In the genomic region with DNA sequence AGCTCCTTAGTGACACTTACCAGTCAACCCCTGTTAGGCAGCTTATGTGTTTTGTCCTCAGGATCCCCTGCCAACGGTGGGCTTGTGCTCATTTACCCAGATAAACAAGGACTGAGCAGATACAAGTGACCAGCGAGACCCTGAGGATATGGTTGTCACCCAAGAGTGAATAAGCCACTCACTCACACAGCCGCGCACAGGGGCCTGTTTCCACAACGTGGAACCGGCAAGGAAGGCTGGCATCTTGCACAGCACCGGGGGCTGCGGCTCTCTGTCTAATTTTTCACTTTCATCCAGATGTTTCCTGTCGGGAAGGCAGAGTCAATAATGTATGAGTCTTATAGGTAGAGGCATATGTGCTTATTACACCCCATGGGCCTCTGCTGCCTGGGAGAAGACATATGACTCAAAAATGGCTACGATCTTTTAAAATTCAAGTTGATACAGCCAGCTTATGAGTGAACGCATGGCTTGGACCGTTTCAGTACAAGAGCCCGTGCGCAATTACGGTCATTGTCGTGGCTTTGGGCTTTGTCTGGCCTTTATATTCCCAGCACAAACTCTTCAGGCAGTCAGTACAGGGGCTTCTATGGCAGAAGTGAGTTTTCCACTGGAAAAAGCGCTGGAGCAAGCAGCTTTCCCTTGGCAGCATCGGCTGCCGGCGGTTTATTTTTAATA, we compare ENCODE assay signal across 10 mouse cellular contexts.
A peak's percentile ranks its signal among the peaks of the same experiment; 100 is the strongest.
DNase-seq lines count a peak whose midpoint lies in the region; ATAC-seq and TF ChIP-seq lines count a peak whose summit lies in the region.
"Had no signal": no experiment of that assay in that cellular context is flagged by ENCODE, and none has a peak within 500 bp of the region (broad histone marks: within the 10 kb centered on the region; RNA-seq: fewer than 3 reads in every experiment).

No protein-coding gene starts in this region.

- H3K36me3 ChIP-seq in forebrain, embryonic 14.5 days (ENCODE audit: control insufficient read depth, insufficient read depth, low read length): no peaks in the 10 kb centered on the region
- no peaks in the 10 kb centered on the region for H3K36me3 ChIP-seq in forebrain, embryonic 13.5 days (ENCODE audit: poor library complexity, severe bottlenecking)
- no peaks in the 10 kb centered on the region for H3K36me3 ChIP-seq in midbrain, embryonic 13.5 days
- no peaks in the 10 kb centered on the region for H3K36me3 ChIP-seq in midbrain, embryonic 11.5 days (ENCODE audit: control insufficient read depth, insufficient read depth, low read length)
- H3K36me3 ChIP-seq in limb, embryonic 14.5 days (ENCODE audit: control insufficient read depth, insufficient read depth, low read length): no peaks in the 10 kb centered on the region
- H3K36me3 ChIP-seq in intestine, embryonic 15.5 days: no peaks in the 10 kb centered on the region

- no peak for TF ChIP-seq POLR2A in limb, embryonic 14.5 days (IDR thresholded peaks at IDR 0.05; ENCODE audit: borderline replicate concordance, extremely low read depth, insufficient read depth, insufficient read length)

- no peak overlapping the region for H3K4me3 ChIP-seq in forebrain, embryonic 14.5 days (ENCODE audit: low read depth, low read length)
- no peak overlapping the region for H3K4me3 ChIP-seq in forebrain, embryonic 13.5 days
- no peak overlapping the region for H3K4me3 ChIP-seq in midbrain, embryonic 13.5 days (replicated peaks)
- no peak overlapping the region for H3K4me3 ChIP-seq in midbrain, embryonic 11.5 days (ENCODE audit: low read depth, low read length)
- H3K4me3 ChIP-seq in limb, embryonic 14.5 days (replicated peaks; ENCODE audit: low read length): no peak overlapping the region
- no peak overlapping the region for H3K4me3 ChIP-seq in intestine, embryonic 15.5 days (replicated peaks)

- no peaks in the 10 kb centered on the region for H3K9me3 ChIP-seq in forebrain, embryonic 14.5 days (replicated peaks; ENCODE audit: control insufficient read depth, low read length)
- no peaks in the 10 kb centered on the region for H3K9me3 ChIP-seq in forebrain, embryonic 13.5 days (replicated peaks)
- H3K9me3 ChIP-seq in midbrain, embryonic 13.5 days: no peaks in the 10 kb centered on the region
- H3K9me3 ChIP-seq in midbrain, embryonic 11.5 days (ENCODE audit: control insufficient read depth, low read length): no peaks in the 10 kb centered on the region
- no peaks in the 10 kb centered on the region for H3K9me3 ChIP-seq in limb, embryonic 14.5 days (ENCODE audit: control insufficient read depth, low read length)
- H3K9me3 ChIP-seq in intestine, embryonic 15.5 days: no peaks in the 10 kb centered on the region

- H3K27ac ChIP-seq in forebrain, embryonic 14.5 days (ENCODE audit: low read depth, low read length): no peak overlapping the region; the same call in 1 of the 2 replicates
- H3K27ac ChIP-seq in forebrain, embryonic 13.5 days: no peak overlapping the region; the same call in 1 of the 2 replicates
- H3K27ac ChIP-seq in midbrain, embryonic 13.5 days: peak overlapping the region; percentile 63
- no peak overlapping the region for H3K27ac ChIP-seq in midbrain, embryonic 11.5 days (ENCODE audit: low read depth, low read length)
- peak overlapping the region; percentile 27; the same call in 1 of the 2 replicates for H3K27ac ChIP-seq in limb, embryonic 14.5 days (replicated peaks; ENCODE audit: low read depth, low read length)
- no peak overlapping the region for H3K27ac ChIP-seq in intestine, embryonic 15.5 days

- no peaks in the 10 kb centered on the region for H3K27me3 ChIP-seq in forebrain, embryonic 14.5 days (replicated peaks; ENCODE audit: control insufficient read depth, insufficient read depth, low read length)
- no peaks in the 10 kb centered on the region for H3K27me3 ChIP-seq in forebrain, embryonic 13.5 days
- H3K27me3 ChIP-seq in midbrain, embryonic 13.5 days: no peaks in the 10 kb centered on the region
- no peaks in the 10 kb centered on the region for H3K27me3 ChIP-seq in midbrain, embryonic 11.5 days (ENCODE audit: control insufficient read depth, insufficient read depth, low read length)
- H3K27me3 ChIP-seq in limb, embryonic 14.5 days (ENCODE audit: control insufficient read depth, insufficient read depth, low read length): no peaks in the 10 kb centered on the region
- no peaks in the 10 kb centered on the region for H3K27me3 ChIP-seq in intestine, embryonic 15.5 days (replicated peaks)

- WGBS in forebrain, embryonic 14.5 days: 53% methylated on average over 20 of the region's 20 CpGs
- 60% methylated on average over 20 of the region's 20 CpGs for WGBS in forebrain, embryonic 13.5 days
- WGBS in midbrain, embryonic 13.5 days: 75% methylated on average over 20 of the region's 20 CpGs
- 87% methylated on average over 20 of the region's 20 CpGs for WGBS in midbrain, embryonic 11.5 days
- WGBS in limb, embryonic 14.5 days: 39% methylated on average over 20 of the region's 20 CpGs
- WGBS in intestine, embryonic 15.5 days: 69% methylated on average over 20 of the region's 20 CpGs

- no peak for ATAC-seq in forebrain, embryonic 14.5 days
- ATAC-seq in forebrain, embryonic 13.5 days: no peak
- peak; percentile 55; the same call in 1 of the 2 replicates for ATAC-seq in midbrain, embryonic 13.5 days
- ATAC-seq in midbrain, embryonic 11.5 days (ENCODE audit: low FRiP score): no peak
- ATAC-seq in limb, embryonic 14.5 days (ENCODE audit: low FRiP score, low read depth): peak; percentile 41; the same call in 1 of the 2 replicates
- no peak for ATAC-seq in intestine, embryonic 15.5 days

- H3K4me1 ChIP-seq in forebrain, embryonic 14.5 days (ENCODE audit: control insufficient read depth, insufficient read depth, low read length): peaks cover 7% of the 10 kb centered on the region; the same call in 1 of the 2 replicates
- H3K4me1 ChIP-seq in forebrain, embryonic 13.5 days: peaks cover 18% of the 10 kb centered on the region
- peaks cover 26% of the 10 kb centered on the region for H3K4me1 ChIP-seq in midbrain, embryonic 13.5 days (replicated peaks)
- peaks cover 3% of the 10 kb centered on the region; the same call in 1 of the 2 replicates for H3K4me1 ChIP-seq in midbrain, embryonic 11.5 days (ENCODE audit: control insufficient read depth, insufficient read depth, low read length)
- H3K4me1 ChIP-seq in limb, embryonic 14.5 days (ENCODE audit: control insufficient read depth, insufficient read depth, low read length): peaks cover 33% of the 10 kb centered on the region
- 0 out of 2 replicates have a peak, but pooled peaks cover 10% of the 10 kb centered on the region for H3K4me1 ChIP-seq in intestine, embryonic 15.5 days (replicated peaks)

- no peak overlapping the region for H3K4me2 ChIP-seq in forebrain, embryonic 14.5 days (ENCODE audit: low read length)
- H3K4me2 ChIP-seq in forebrain, embryonic 13.5 days: no peak overlapping the region; the same call in 1 of the 2 replicates
- H3K4me2 ChIP-seq in midbrain, embryonic 13.5 days (replicated peaks): no peak overlapping the region
- no peak overlapping the region for H3K4me2 ChIP-seq in midbrain, embryonic 11.5 days
- no peak overlapping the region for H3K4me2 ChIP-seq in limb, embryonic 14.5 days (replicated peaks; ENCODE audit: low read depth, low read length, severe bottlenecking)
- no peak overlapping the region for H3K4me2 ChIP-seq in intestine, embryonic 15.5 days (replicated peaks)

- DNase-seq in forebrain, embryonic 14.5 days (ENCODE audit: low spot score): peak; percentile 22
- no peak for DNase-seq in midbrain, embryonic 11.5 days (ENCODE audit: low spot score, missing footprints)
- no peak for DNase-seq in limb, embryonic 14.5 days (ENCODE audit: low spot score)
- no peak for DNase-seq in thymus, postnatal 25 days
- DNase-seq in thymus, postnatal 4 days: no peak
- DNase-seq: cerebellum, adult 2 months; lung, postnatal 4 days had no signal

- no peak overlapping the region for H3K9ac ChIP-seq in forebrain, embryonic 14.5 days (ENCODE audit: low read length)
- H3K9ac ChIP-seq in forebrain, embryonic 13.5 days: no peak overlapping the region
- H3K9ac ChIP-seq in midbrain, embryonic 13.5 days (replicated peaks): no peak overlapping the region
- H3K9ac ChIP-seq in midbrain, embryonic 11.5 days (ENCODE audit: low read length): no peak overlapping the region
- H3K9ac ChIP-seq in limb, embryonic 14.5 days (ENCODE audit: low read depth, low read length, severe bottlenecking): 0 out of 2 replicates have a peak overlapping the region, but pooled peaks have one; percentile 1
- no peak overlapping the region for H3K9ac ChIP-seq in intestine, embryonic 15.5 days

Comparison
In these comparisons a context has a peak if more than half of its experiments do, and no peak if none do; other contexts are left out.
1. ATAC-seq: peak in midbrain, embryonic 13.5 days (single experiment) and limb, embryonic 14.5 days (single experiment); none in forebrain, embryonic 14.5 days (single experiment), forebrain, embryonic 13.5 days (single experiment), midbrain, embryonic 11.5 days (single experiment) and intestine, embryonic 15.5 days (single experiment).
2. H3K27ac ChIP-seq: peak in midbrain, embryonic 13.5 days (single experiment) and limb, embryonic 14.5 days (single experiment); none in forebrain, embryonic 14.5 days (single experiment), forebrain, embryonic 13.5 days (single experiment), midbrain, embryonic 11.5 days (single experiment) and intestine, embryonic 15.5 days (single experiment).